Mouse (Mus musculus) megakaryocyte, embryonic 14.5 days (primary cell): ENCODE data around the gene Isg20.

ENCODE experiments used
- FLI1 ChIP-seq: IDR thresholded peaks from 2 replicates; pipeline ENCODE4 v1.6.1; 2012; ENCODE audit warnings: low read length, inconsistent platforms, mixed read lengths
- GATA1 ChIP-seq: IDR thresholded peaks from 3 replicates; pipeline ENCODE4 v1.6.1; 2012; ENCODE audit warnings: mixed read lengths, low read length, inconsistent platforms, borderline replicate concordance

DNA sequence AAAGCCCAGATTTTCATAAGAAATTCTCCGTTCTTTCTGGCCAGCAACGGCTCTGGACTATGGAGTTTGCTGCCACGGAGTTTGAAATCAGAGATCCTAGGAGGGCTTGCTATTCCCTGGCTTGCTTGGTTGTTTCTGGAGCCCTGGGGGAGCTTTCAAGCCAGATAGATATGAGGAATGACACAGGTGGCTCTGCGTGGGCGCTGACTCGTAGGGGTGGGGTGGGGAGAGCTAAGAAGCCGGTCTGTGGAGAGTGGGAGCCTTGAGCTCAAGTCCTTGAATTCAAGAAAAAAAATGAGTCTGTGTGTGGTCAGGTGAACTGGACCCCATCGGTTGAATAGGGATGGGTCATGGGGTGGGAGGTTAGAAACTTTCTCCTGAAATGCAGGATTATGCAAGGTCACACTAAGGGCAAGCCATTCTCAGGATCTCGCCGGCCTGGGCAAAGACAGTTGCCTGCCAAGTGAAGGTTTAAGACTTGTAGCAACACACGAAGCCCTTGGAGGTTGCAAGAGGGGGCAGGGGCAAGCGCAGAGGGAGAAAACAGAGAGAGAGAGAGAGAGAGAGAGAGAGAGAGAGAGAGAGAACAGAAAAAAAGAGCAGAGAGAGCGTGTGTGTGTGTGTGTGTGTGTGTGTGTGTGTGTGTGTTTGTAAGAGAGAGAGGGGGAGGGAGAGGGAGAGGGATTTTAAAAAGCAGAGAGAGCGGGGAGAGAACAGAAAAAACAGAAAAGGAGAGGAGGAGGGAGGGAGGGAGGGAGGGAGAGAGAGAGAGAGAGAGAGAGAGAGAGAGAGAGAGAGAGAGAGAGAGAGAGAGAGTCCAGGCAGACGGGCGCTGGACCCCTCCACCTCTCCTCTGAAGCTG lies 31.4 kb upstream of the Isg20 start:
- TF ChIP-seq GATA1 (no peak), FLI1 (no peak)
